Mouse (Mus musculus): ENCODE data around the gene Mylk2. TPM values are rescaled to one million over a fixed set of nuclear protein-coding genes. Genes with fewer than 3 reads are reported as not detected.

The Mylk2 gene
- polyA plus RNA-seq, 1 experiment = 0.93 TPM

- TF ChIP-seq POLR2A (IDR thresholded peaks at IDR 0.05; ENCODE audit: low read depth, low read length) (no peak), CTCF (IDR thresholded peaks at IDR 0.05; ENCODE audit: borderline replicate concordance, insufficient read depth, low read length) (no peak)
- H3K4me1 ChIP-seq (ENCODE audit: control insufficient read depth, insufficient read depth, low read length) = peaks cover 11% of the 10 kb centered on the region; the same call in 1 of the 2 replicates
- no peak overlapping the region for H3K4me3 ChIP-seq (ENCODE audit: insufficient read depth, low read length)
- no peak overlapping the region for H3K27ac ChIP-seq (ENCODE audit: insufficient read depth, low read length)
Observed at GRCm38 (mm10) chr2:152909848-152910247, 1.3 kb upstream of the Mylk2 start.

DNA sequence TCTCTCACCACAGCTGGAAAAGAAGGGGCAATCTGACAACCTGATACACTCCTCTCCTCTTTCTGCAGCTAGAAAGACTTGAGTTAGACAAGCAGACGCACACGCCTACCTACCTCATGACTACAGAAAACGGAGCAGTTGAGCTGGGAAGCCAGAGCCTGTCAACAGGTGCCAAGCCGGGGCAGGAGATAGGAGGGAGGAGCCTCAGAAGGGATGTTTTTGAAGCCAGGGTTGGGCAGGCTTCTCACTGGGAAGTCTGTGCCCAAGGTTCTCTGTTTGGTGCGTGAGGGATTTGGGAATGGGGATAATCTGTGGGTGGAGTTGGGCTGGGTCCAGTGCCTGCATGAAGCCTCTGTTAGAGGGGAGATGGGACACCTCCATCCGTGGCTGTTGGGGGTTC, 280 bp downstream of the Mylk2 start:
- Histone ChIP-seq H3K4me1 (ENCODE audit: control insufficient read depth, insufficient read depth, low read length) (peaks cover 6% of the 10 kb centered on the region; the same call in 1 of the 2 replicates), H3K27ac (ENCODE audit: insufficient read depth, low read length) (no peak overlapping the region), H3K4me3 (ENCODE audit: insufficient read depth, low read length) (no peak overlapping the region)
- TF ChIP-seq CTCF (IDR thresholded peaks at IDR 0.05; ENCODE audit: borderline replicate concordance, insufficient read depth, low read length) = no peak
- no peak for TF ChIP-seq POLR2A (IDR thresholded peaks at IDR 0.05; ENCODE audit: low read depth, low read length)

DNA sequence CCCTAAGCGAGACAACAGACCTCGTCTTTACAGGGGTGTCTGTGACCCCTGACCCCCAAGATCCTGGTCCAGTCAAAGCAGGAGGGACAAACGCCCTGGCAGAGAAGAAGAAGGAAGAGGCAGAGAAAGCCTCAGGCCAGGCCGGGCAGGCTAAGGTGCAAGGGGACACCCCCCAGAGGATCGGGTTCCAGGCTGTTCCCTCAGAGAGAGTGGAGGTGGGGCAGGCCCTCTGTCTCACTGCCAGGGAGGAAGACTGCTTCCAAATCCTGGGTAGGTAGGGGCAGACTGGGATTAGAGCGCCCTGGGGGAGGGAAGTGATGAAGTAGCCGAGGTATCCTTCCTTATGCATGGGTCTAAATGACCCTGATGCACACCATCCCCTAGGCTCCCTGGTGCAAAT, 2.3 kb downstream of the Mylk2 start:
- Histone ChIP-seq H3K4me1 (ENCODE audit: control insufficient read depth, insufficient read depth, low read length) (peaks cover 4% of the 10 kb centered on the region; the same call in 1 of the 2 replicates), H3K27ac (ENCODE audit: insufficient read depth, low read length) (no peak overlapping the region), H3K4me3 (ENCODE audit: insufficient read depth, low read length) (no peak overlapping the region)
- no peak for TF ChIP-seq POLR2A (IDR thresholded peaks at IDR 0.05; ENCODE audit: low read depth, low read length)
- TF ChIP-seq CTCF (IDR thresholded peaks at IDR 0.05; ENCODE audit: borderline replicate concordance, insufficient read depth, low read length) = no peak

DNA sequence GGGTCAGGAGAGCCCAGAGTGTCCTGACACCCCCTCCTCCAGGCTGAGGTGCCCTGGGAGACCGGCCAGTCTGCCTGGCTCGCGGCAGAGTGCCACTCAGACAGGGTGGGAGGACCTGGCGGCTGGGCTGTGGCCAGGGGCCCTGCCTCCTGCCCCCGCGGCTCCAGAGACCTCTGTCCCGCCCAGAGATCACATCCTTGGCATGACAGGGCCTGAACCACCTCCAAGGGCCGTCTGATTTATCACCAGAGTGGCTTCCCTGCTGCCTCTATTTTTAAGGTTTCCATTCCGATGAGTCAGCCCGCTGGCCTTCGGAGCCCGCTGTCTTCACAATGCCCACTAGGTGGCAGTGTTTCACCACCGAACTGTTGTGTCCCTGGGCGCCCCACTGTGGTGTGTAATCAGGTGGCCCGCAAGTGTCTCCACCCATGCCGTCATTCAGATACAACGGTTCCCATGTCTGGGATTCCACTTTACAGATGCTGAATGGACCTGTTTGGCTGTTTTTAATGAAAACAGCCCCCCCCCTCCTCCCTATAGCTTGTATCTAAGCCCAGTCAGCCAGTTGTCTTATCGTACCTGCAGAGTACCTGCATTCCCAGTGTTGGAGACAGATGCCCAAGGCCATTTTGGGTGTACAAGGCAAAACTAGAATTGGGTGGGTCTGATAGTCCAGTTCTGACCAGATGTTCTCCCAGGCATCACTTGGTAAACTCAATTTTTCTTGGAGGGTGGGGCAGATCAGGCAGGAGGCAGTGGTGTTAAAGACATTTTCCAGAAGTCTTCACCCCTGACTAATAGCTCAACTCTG, 3.4 kb downstream of the Mylk2 start:
- Histone ChIP-seq H3K4me3 (ENCODE audit: insufficient read depth, low read length) (no peak overlapping the region), H3K4me1 (ENCODE audit: control insufficient read depth, insufficient read depth, low read length) (peaks cover 4% of the 10 kb centered on the region; the same call in 1 of the 2 replicates), H3K27ac (ENCODE audit: insufficient read depth, low read length) (peak overlapping the region; percentile 79)
- TF ChIP-seq POLR2A (IDR thresholded peaks at IDR 0.05; ENCODE audit: low read depth, low read length) = no peak
- peak; percentile 84 for TF ChIP-seq CTCF (IDR thresholded peaks at IDR 0.05; ENCODE audit: borderline replicate concordance, insufficient read depth, low read length)

GRCm38 (mm10) chr2:152915453-152915852, 4.3 kb downstream of the Mylk2 start:
- Histone ChIP-seq H3K4me1 (ENCODE audit: control insufficient read depth, insufficient read depth, low read length) (peaks cover 4% of the 10 kb centered on the region; the same call in 1 of the 2 replicates), H3K27ac (ENCODE audit: insufficient read depth, low read length) (peak overlapping the region; percentile 41; the same call in 1 of the 2 replicates), H3K4me3 (ENCODE audit: insufficient read depth, low read length) (no peak overlapping the region)
- TF ChIP-seq POLR2A (IDR thresholded peaks at IDR 0.05; ENCODE audit: low read depth, low read length) = no peak

- peaks cover 4% of the 10 kb centered on the region; the same call in 1 of the 2 replicates for H3K4me1 ChIP-seq (ENCODE audit: control insufficient read depth, insufficient read depth, low read length)
- no peak for TF ChIP-seq POLR2A (IDR thresholded peaks at IDR 0.05; ENCODE audit: low read depth, low read length)
- no peak for TF ChIP-seq CTCF (IDR thresholded peaks at IDR 0.05; ENCODE audit: borderline replicate concordance, insufficient read depth, low read length)
Observed at GRCm38 (mm10) chr2:152916111-152916510, 5.0 kb downstream of the Mylk2 start.

GRCm38 (mm10) chr2:152917671-152918070, 6.5 kb downstream of the Mylk2 start:
- TF ChIP-seq POLR2A (IDR thresholded peaks at IDR 0.05; ENCODE audit: low read depth, low read length) = no peak
- TF ChIP-seq CTCF (IDR thresholded peaks at IDR 0.05; ENCODE audit: borderline replicate concordance, insufficient read depth, low read length) = no peak
- peaks cover 4% of the 10 kb centered on the region; the same call in 1 of the 2 replicates for H3K4me1 ChIP-seq (ENCODE audit: control insufficient read depth, insufficient read depth, low read length)
- no peak overlapping the region for H3K4me3 ChIP-seq (ENCODE audit: insufficient read depth, low read length)
- H3K27ac ChIP-seq (ENCODE audit: insufficient read depth, low read length) = no peak overlapping the region

More at GRCm38 (mm10) chr2:152916111-152916510, 5.0 kb downstream of the Mylk2 start:
- no peak overlapping the region for H3K27ac ChIP-seq (ENCODE audit: insufficient read depth, low read length)
- no peak overlapping the region for H3K4me3 ChIP-seq (ENCODE audit: insufficient read depth, low read length)

- no peak for TF ChIP-seq POLR2A (IDR thresholded peaks at IDR 0.05; ENCODE audit: low read depth, low read length)
- TF ChIP-seq CTCF (IDR thresholded peaks at IDR 0.05; ENCODE audit: borderline replicate concordance, insufficient read depth, low read length) = no peak
- Histone ChIP-seq H3K4me3 (ENCODE audit: insufficient read depth, low read length) (no peak overlapping the region), H3K27ac (ENCODE audit: insufficient read depth, low read length) (no peak overlapping the region), H3K4me1 (ENCODE audit: control insufficient read depth, insufficient read depth, low read length) (peaks cover 23% of the 10 kb centered on the region)
Observed at GRCm38 (mm10) chr2:152922376-152922775, 11.2 kb downstream of the Mylk2 start.

- Histone ChIP-seq H3K4me1 (ENCODE audit: control insufficient read depth, insufficient read depth, low read length) (peaks cover 26% of the 10 kb centered on the region), H3K27ac (ENCODE audit: insufficient read depth, low read length) (peak overlapping the region; percentile 24; the same call in 1 of the 2 replicates), H3K4me3 (ENCODE audit: insufficient read depth, low read length) (no peak overlapping the region)
- TF ChIP-seq POLR2A (IDR thresholded peaks at IDR 0.05; ENCODE audit: low read depth, low read length) = no peak
- no peak for TF ChIP-seq CTCF (IDR thresholded peaks at IDR 0.05; ENCODE audit: borderline replicate concordance, insufficient read depth, low read length)
Observed at GRCm38 (mm10) chr2:152923621-152924020, 12.5 kb downstream of the Mylk2 start.

DNA sequence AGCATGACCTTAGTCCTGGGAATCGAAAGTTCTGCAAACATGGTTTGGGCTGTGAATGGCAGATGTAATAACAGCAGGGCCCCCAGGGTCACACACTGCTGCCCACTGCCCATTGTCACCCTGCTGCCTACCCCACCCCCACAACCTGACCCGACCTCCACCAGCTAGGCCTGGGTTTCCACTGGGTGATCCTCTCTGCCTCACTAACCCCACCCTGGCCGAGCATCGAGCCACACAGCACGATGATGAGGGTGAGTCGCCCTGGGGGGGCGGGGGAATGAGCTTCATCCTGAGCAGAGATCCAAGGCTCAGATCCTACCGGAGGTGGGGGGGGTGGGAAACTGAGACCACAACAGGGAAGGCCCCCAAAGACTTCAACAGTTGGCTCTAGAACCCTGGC, 13.0 kb downstream of the Mylk2 start:
- Histone ChIP-seq H3K4me3 (ENCODE audit: insufficient read depth, low read length) (no peak overlapping the region), H3K27ac (ENCODE audit: insufficient read depth, low read length) (peak overlapping the region; percentile 24; the same call in 1 of the 2 replicates), H3K4me1 (ENCODE audit: control insufficient read depth, insufficient read depth, low read length) (peaks cover 31% of the 10 kb centered on the region)
- no peak for TF ChIP-seq POLR2A (IDR thresholded peaks at IDR 0.05; ENCODE audit: low read depth, low read length)
- no peak for TF ChIP-seq CTCF (IDR thresholded peaks at IDR 0.05; ENCODE audit: borderline replicate concordance, insufficient read depth, low read length)
